17 mouse cellular contexts compared by ENCODE assay signal in the genomic region with DNA sequence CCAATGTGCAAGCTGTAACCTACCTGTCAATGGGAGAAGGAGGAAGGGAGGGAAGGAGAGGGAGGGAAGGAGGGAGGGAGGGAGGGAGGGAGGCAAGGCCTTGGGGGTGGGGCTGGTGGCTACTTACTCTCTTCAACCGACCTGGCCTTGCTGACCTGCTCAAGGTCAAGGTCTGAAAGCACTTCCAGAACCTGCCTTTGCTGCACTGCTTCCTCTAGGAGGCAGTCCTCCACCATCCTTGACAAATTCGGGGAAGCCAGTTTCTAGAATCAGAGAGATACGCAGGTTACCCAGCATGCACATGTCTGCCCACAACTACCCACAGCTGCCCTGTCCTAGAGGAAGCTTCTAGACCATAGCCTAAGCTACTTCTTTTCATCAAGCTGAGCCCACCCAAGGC. TPM values are rescaled to one million over a fixed set of nuclear protein-coding genes. Genes with fewer than 3 reads are reported as not detected.
DNase-seq lines count a peak whose midpoint lies in the region; ATAC-seq and TF ChIP-seq lines count a peak whose summit lies in the region.
"Had no signal": no experiment of that assay in that cellular context is flagged by ENCODE, and none has a peak within 500 bp of the region (broad histone marks: within the 10 kb centered on the region; RNA-seq: fewer than 3 reads in every experiment).

No protein-coding gene starts in this region.

- no peak for ATAC-seq in midbrain, postnatal 0 days (ENCODE audit: low FRiP score)
- ATAC-seq: forebrain, embryonic 14.5 days; intestine, embryonic 16.5 days had no signal

- peak; percentile 55 for TF ChIP-seq CTCF in midbrain, postnatal 0 days (IDR thresholded peaks at IDR 0.05)

- DNase-seq in embryo, embryonic 10.5 days (ENCODE audit: low spot score): peak; percentile 26
- no peak for DNase-seq in embryo, embryonic 10 days (ENCODE audit: low spot score)
- peak; percentile 57 for DNase-seq in kidney, adult 9 months
- no peak for DNase-seq in kidney, adult 18-20 months
- no peak for DNase-seq in midbrain, postnatal 0 days (ENCODE audit: low spot score)
- DNase-seq in midbrain, embryonic 10.5 days (ENCODE audit: low spot score): no peak
- no peak for DNase-seq in frontal cortex, postnatal 14 days (ENCODE audit: low spot score in 2 of 2)
- DNase-seq in gastrocnemius, postnatal 36 days: no peak
- DNase-seq: adrenal gland, postnatal 14 days; B cell, adult 2 months; cerebellum, adult 11-12 months; heart, postnatal 36 days had no signal

- H3K36me3 ChIP-seq in midbrain, postnatal 0 days (ENCODE audit: insufficient read depth, low read length): 0 out of 2 replicates have a peak, but pooled peaks cover under 1% of the 10 kb centered on the region
- H3K36me3 ChIP-seq in midbrain, embryonic 10.5 days: peaks cover 4% of the 10 kb centered on the region; the same call in 1 of the 2 replicates

- intact Hi-C loops in gastrocnemius, postnatal 36 days (cut with DNase I): no loop called here

- no peaks in the 10 kb centered on the region for H3K4me1 ChIP-seq in midbrain, postnatal 0 days (ENCODE audit: insufficient read depth, low read length)
- H3K4me1 ChIP-seq in midbrain, embryonic 10.5 days: peaks cover 16% of the 10 kb centered on the region

- no peak overlapping the region for H3K9ac ChIP-seq in midbrain, postnatal 0 days (replicated peaks; ENCODE audit: low read length, poor library complexity, severe bottlenecking)
- H3K9ac ChIP-seq: embryonic facial prominence, embryonic 13.5 days; neural tube, embryonic 12.5 days had no signal

- H3K27ac ChIP-seq in midbrain, postnatal 0 days (ENCODE audit: low read depth, low read length): no peak overlapping the region
- no peak overlapping the region for H3K27ac ChIP-seq in midbrain, embryonic 10.5 days (replicated peaks)
- H3K27ac ChIP-seq: embryonic facial prominence, embryonic 13.5 days; neural tube, embryonic 12.5 days had no signal

- no peak overlapping the region for H3K4me2 ChIP-seq in midbrain, postnatal 0 days (ENCODE audit: low read depth, low read length, poor library complexity, severe bottlenecking)
- H3K4me2 ChIP-seq: embryonic facial prominence, embryonic 13.5 days; neural tube, embryonic 12.5 days had no signal

- H3K27me3 ChIP-seq in midbrain, postnatal 0 days (ENCODE audit: insufficient read depth, low read length): no peaks in the 10 kb centered on the region
- no peaks in the 10 kb centered on the region for H3K27me3 ChIP-seq in midbrain, embryonic 10.5 days (ENCODE audit: low read depth, poor library complexity, severe bottlenecking)
- H3K27me3 ChIP-seq: embryonic facial prominence, embryonic 13.5 days; neural tube, embryonic 12.5 days had no signal

- 53% methylated on average over 3 of the region's 3 CpGs for WGBS in midbrain, postnatal 0 days
- WGBS in midbrain, embryonic 10.5 days: 47% methylated on average over 3 of the region's 3 CpGs

- no peaks in the 10 kb centered on the region for H3K9me3 ChIP-seq in midbrain, postnatal 0 days (ENCODE audit: low read length)
- H3K9me3 ChIP-seq in midbrain, embryonic 10.5 days (replicated peaks): no peaks in the 10 kb centered on the region
- H3K9me3 ChIP-seq: embryonic facial prominence, embryonic 13.5 days; neural tube, embryonic 12.5 days had no signal

- H3K4me3 ChIP-seq in midbrain, postnatal 0 days (ENCODE audit: low read depth, low read length): no peak overlapping the region
- H3K4me3 ChIP-seq in midbrain, embryonic 10.5 days: no peak overlapping the region
- H3K4me3 ChIP-seq: embryonic facial prominence, embryonic 13.5 days; neural tube, embryonic 12.5 days had no signal

RNA-seq across cellular contexts. Expression of a gene that starts 25.5 kb away (rescaled TPM):
- total RNA-seq in midbrain, postnatal 0 days (2014; rRNA removed): 0.57 and 0.99 TPM in 2 replicates
- 0.28 and 0.42 TPM in 2 replicates for polyA plus RNA-seq in midbrain, postnatal 0 days (2015; fragmentation: Nextera tagmentation; extraction: Ambion mirVana)
- 0.86 and 0.97 TPM in 2 replicates for polyA plus RNA-seq in midbrain, embryonic 10.5 days (2016; fragmentation: Nextera tagmentation; extraction: Ambion mirVana)
- total RNA-seq in gastrocnemius, postnatal 36 days (2021): under 1 TPM; 0.39 to 0.64 TPM
- total RNA-seq: granulocyte monocyte progenitor cell, adult 5-6 weeks had no signal

RNA-seq across cellular contexts. Expression of a gene that starts 53.1 kb away (rescaled TPM):
- 36.8 and 42.7 TPM in 2 replicates for total RNA-seq in midbrain, postnatal 0 days (2014; rRNA removed)
- polyA plus RNA-seq in midbrain, postnatal 0 days (2015; fragmentation: Nextera tagmentation; extraction: Ambion mirVana): 54.3 and 59.1 TPM in 2 replicates
- polyA plus RNA-seq in midbrain, embryonic 10.5 days (2016; fragmentation: Nextera tagmentation; extraction: Ambion mirVana): 79.2 and 79.8 TPM in 2 replicates
- total RNA-seq in gastrocnemius, postnatal 36 days (2021): 10 to 100 TPM; 12.5 to 14.9 TPM

Comparison
In these comparisons a context has a peak if more than half of its experiments do, and no peak if none do; other contexts are left out.
1. DNase-seq: peak in embryo, embryonic 10.5 days (single experiment) and kidney, adult 9 months (single experiment); none in embryo, embryonic 10 days (single experiment), kidney, adult 18-20 months (single experiment), midbrain, postnatal 0 days (single experiment), midbrain, embryonic 10.5 days (single experiment), frontal cortex, postnatal 14 days (0 of 2) and gastrocnemius, postnatal 36 days (0 of 2).